Mouse (Mus musculus) myocyte (in vitro differentiated cells): ENCODE results near the gene Ascc1.

Experiments
- CEBPB ChIP-seq: IDR thresholded peaks from 2 replicates; pipeline ENCODE4 v1.6.1; 2011; ENCODE audit warnings: mild to moderate bottlenecking, moderate library complexity; ENCODE audit not compliant: poor library complexity, insufficient read depth, severe bottlenecking
- E2F4 ChIP-seq: IDR thresholded peaks from one replicate; pipeline ENCODE4 v1.6.1; 2011; ENCODE audit warnings: mild to moderate bottlenecking, control low read depth, moderate library complexity; ENCODE audit not compliant: insufficient read depth
- MAX ChIP-seq: IDR thresholded peaks from one replicate; pipeline ENCODE4 v1.6.1; 2011; ENCODE audit warnings: low read depth, mild to moderate bottlenecking, control low read depth
- MYOD1 ChIP-seq, 3 experiments: IDR thresholded peaks; one replicate each; pipeline ENCODE4 v1.6.1; 2011; ENCODE audit warnings: control low read depth in 2 of 3, low read depth in 2 of 3, mild to moderate bottlenecking in 2 of 3, moderate library complexity in 1 of 3; ENCODE audit not compliant: insufficient read length in 2 of 3, control insufficient read depth in 1 of 3
- POLR2A ChIP-seq: IDR thresholded peaks from one replicate; pipeline ENCODE4 v1.6.1; 2011; ENCODE audit warnings: low read depth, mild to moderate bottlenecking, control low read depth, moderate library complexity; ENCODE audit not compliant: insufficient read length
- POLR2AphosphoS2 ChIP-seq: IDR thresholded peaks from one replicate; pipeline ENCODE4 v1.6.1; 2011; ENCODE audit warnings: low read depth, control low read depth; ENCODE audit not compliant: insufficient read length
- REST ChIP-seq: IDR thresholded peaks from one replicate; pipeline ENCODE4 v1.6.1; 2011; ENCODE audit warnings: mild to moderate bottlenecking, control low read depth, moderate library complexity; ENCODE audit not compliant: insufficient read depth, insufficient read length
- SRF ChIP-seq: IDR thresholded peaks from one replicate; pipeline ENCODE4 v1.6.1; 2011; ENCODE audit warnings: low read depth; ENCODE audit not compliant: control insufficient read depth, insufficient read length
- TCF12 ChIP-seq: IDR thresholded peaks from one replicate; pipeline ENCODE4 v1.6.1; 2011; ENCODE audit warnings: mild to moderate bottlenecking, control low read depth; ENCODE audit not compliant: poor library complexity, insufficient read depth, severe bottlenecking
- TCF3 ChIP-seq: IDR thresholded peaks from one replicate; pipeline ENCODE4 v1.6.1; 2011; ENCODE audit warnings: low read depth, control low read depth; ENCODE audit not compliant: insufficient read length
- USF1 ChIP-seq: IDR thresholded peaks from one replicate; pipeline ENCODE4 v1.6.1; 2011; ENCODE audit warnings: low read depth, mild to moderate bottlenecking, control low read depth, moderate library complexity

DNA sequence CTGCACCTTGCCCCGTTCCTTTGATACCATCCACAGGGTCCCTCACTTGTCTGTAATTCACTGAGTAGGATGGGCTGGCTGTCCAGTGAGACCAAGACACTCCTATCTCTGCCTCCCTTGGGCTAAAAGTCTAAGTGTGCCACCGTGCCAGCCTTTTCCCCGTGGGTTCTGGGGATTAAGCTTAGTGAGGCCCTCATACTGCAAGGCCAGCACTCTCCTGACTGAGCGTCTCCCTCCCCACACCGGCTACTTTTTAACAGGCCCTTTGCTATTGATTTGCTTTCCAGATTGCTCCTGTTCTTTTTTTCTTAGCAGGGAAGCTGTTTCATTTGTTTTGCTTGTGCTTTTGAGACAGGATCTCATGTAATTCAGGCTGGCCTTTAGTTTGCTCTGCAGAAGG is 60.3 kb downstream of the Ascc1 start:
- no peak for TF ChIP-seq POLR2A
- TF ChIP-seq USF1, result no peak
- no peak for TF ChIP-seq POLR2AphosphoS2
- TF ChIP-seq SRF, result no peak
- no peak for TF ChIP-seq TCF3
- TF ChIP-seq E2F4, result no peak
- TF ChIP-seq MAX, result no peak
- TF ChIP-seq CEBPB, result no peak
- TF ChIP-seq TCF12, result no peak
- no peak for TF ChIP-seq REST
- no peak for TF ChIP-seq MYOD1 (IDR thresholded peaks at IDR 0.05; ENCODE audit: control insufficient read depth in 1 of 3, insufficient read length in 2 of 3, low read depth in 2 of 3)
